Mouse (Mus musculus) forebrain, postnatal 0 days (tissue): ENCODE measurements around the gene Ptger1. TPM values are rescaled to one million over a fixed set of nuclear protein-coding genes. Genes with fewer than 3 reads are reported as not detected.

Source experiments
- ATAC-seq: fragments of 200-750 bp; cut with Nextera tagmentation; 2 replicates; pipeline ENCODE4 v1.8.0; 2017; ENCODE audit warnings: mild to moderate bottlenecking, moderate library complexity
- DNase-seq: peaks from one replicate; pipeline ENCODE4 v3.0.0-alpha.2; 2015
- H3K27ac ChIP-seq: fragments of 300-500 bp; sonication (generic); 2 replicates; pipeline ENCODE4 v1.5.1; 2014; ENCODE audit warnings: low read depth, mild to moderate bottlenecking, antibody characterized with exemption, low read length, moderate library complexity, mixed read lengths
- H3K27me3 ChIP-seq: fragments of 300-500 bp; sonication (generic); 2 replicates; pipeline ENCODE4 v1.6.1; 2014; ENCODE audit warnings: mild to moderate bottlenecking, low read length, mixed read lengths; ENCODE audit not compliant: insufficient read depth
- H3K36me3 ChIP-seq: fragments of 300-500 bp; sonication (generic); 2 replicates; pipeline ENCODE4 v1.6.1; 2014; ENCODE audit warnings: mild to moderate bottlenecking, moderate library complexity; ENCODE audit not compliant: insufficient read depth
- H3K4me1 ChIP-seq: fragments of 300-500 bp; sonication (generic); 2 replicates; pipeline ENCODE4 v1.6.1; 2014; ENCODE audit warnings: antibody characterized with exemption; ENCODE audit not compliant: insufficient read depth
- H3K4me2 ChIP-seq: fragments of 300-500 bp; sonication (generic); 2 replicates; pipeline ENCODE4 v1.6.1; 2014; ENCODE audit warnings: low read depth, mild to moderate bottlenecking, moderate library complexity
- H3K4me3 ChIP-seq: fragments of 300-500 bp; sonication (generic); 2 replicates; pipeline ENCODE4 v1.5.1; 2014; ENCODE audit warnings: low read depth, low read length, mixed read lengths
- H3K9ac ChIP-seq: fragments of 300-500 bp; sonication (generic); 2 replicates; pipeline ENCODE4 v1.6.1; 2014; ENCODE audit warnings: mild to moderate bottlenecking
- H3K9me3 ChIP-seq: fragments of 300-500 bp; sonication (generic); 2 replicates; pipeline ENCODE4 v1.6.1; 2016; ENCODE audit warnings: low read length
- CTCF ChIP-seq: sonication (generic); IDR thresholded peaks from 2 replicates; pipeline ENCODE4 v1.5.1; 2016; ENCODE audit warnings: antibody characterized with exemption, control low read depth, low read depth
- WGBS: fragments of 180-500 bp; shearing (Covaris S2); extraction: QIAGEN DNeasy Blood & Tissue Kit; methylation state at CpG from one replicate; pipeline ENCODE4 v1.1.7; 2014; 5-methylcytosine and 5-hydroxymethylcytosine counted together
- polyA plus RNA-seq: library from polyadenylated mRNA; unstranded; fragments of >200 nt; fragmentation: Nextera tagmentation; extraction: Ambion mirVana; gene quantifications from 2 replicates; pipeline ENCODE4 v1.2.1, GENCODE M21; 2015
- total RNA-seq: library from RNA; depleted of rRNA; stranded (reverse); fragments of >200 nt; gene quantifications from 2 replicates; pipeline ENCODE4 v1.2.3, GENCODE M21; 2014

Ptger1 gene
- total and polyA plus RNA-seq, 2 experiments from 2014 or later = 0.27 to 0.57 TPM

DNA sequence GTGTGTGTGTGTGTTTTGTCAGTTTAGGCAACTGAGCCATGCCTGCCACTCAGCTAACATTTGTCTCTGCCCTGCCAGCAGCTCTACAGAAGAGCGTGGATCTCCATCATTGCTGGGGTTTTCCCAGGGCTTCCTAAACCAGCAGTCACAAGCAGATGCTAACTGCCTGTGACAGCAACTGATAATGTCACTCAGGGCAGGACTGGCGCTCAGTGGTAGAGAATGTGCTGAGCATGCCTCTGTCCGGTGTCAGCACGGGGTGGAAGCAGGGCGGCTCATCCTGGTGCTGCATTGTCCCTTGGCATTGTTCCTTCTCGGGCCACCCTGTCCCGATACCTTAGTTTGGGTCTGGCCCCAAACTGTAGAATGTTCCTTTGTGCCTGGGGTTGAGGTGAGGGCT is 42.9 kb upstream of the Ptger1 start:
- no peaks in the 10 kb centered on the region for H3K36me3 ChIP-seq
- DNase-seq (no peak), ATAC-seq (no peak)
- no peak overlapping the region for H3K4me3 ChIP-seq
- H3K27me3 ChIP-seq = no peaks in the 10 kb centered on the region
- H3K4me2 ChIP-seq = no peak overlapping the region
- no peak overlapping the region for H3K9ac ChIP-seq
- WGBS = 88% methylated on average over 7 of the region's 7 CpGs
- H3K27ac ChIP-seq = no peak overlapping the region
- no peaks in the 10 kb centered on the region for H3K9me3 ChIP-seq
- H3K4me1 ChIP-seq = no peaks in the 10 kb centered on the region
- no peak for TF ChIP-seq CTCF

DNA sequence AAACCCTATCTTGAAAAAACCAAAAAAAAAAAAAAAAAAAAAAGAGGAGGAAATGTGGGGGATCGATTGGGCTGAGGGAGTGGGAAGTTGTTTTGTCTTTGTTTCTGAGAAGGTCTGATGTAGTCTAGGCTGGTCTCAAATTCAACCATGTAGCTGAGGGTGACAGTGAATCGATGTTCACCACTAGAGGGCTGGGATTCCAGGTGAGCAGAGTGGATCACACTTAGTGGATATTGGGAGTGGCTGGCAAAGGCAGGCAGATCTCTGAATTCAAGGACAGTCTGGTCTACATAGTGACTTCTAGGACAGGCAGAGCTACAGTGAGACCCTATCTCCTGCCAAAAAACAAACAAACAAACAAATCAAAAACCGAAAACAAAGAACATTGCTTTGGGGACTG is 41.7 kb upstream of the Ptger1 start:
- ATAC-seq (no peak), DNase-seq (peak; percentile 25)
- no peak overlapping the region for H3K4me3 ChIP-seq
- no peaks in the 10 kb centered on the region for H3K27me3 ChIP-seq
- H3K9ac ChIP-seq = no peak overlapping the region
- H3K9me3 ChIP-seq = no peaks in the 10 kb centered on the region
- no peak overlapping the region for H3K27ac ChIP-seq
- H3K4me2 ChIP-seq = no peak overlapping the region
- WGBS = 57% methylated on average over 3 of the region's 3 CpGs
- no peaks in the 10 kb centered on the region for H3K4me1 ChIP-seq
- peak; percentile 65 for TF ChIP-seq CTCF
- H3K36me3 ChIP-seq = no peaks in the 10 kb centered on the region

- Histone ChIP-seq H3K9me3 (no peaks in the 10 kb centered on the region), H3K27ac (no peak overlapping the region), H3K36me3 (no peaks in the 10 kb centered on the region), H3K4me2 (no peak overlapping the region), H3K4me3 (no peak overlapping the region), H3K9ac (no peak overlapping the region), H3K27me3 (no peaks in the 10 kb centered on the region), H3K4me1 (no peaks in the 10 kb centered on the region)
- TF ChIP-seq CTCF = no peak
- DNase-seq (no peak), ATAC-seq (no peak)
- WGBS = 85% methylated on average over 6 of the region's 6 CpGs
Measured at GRCm38 (mm10) chr8:83625676-83626299, 40.7 kb upstream of the Ptger1 start.

DNA sequence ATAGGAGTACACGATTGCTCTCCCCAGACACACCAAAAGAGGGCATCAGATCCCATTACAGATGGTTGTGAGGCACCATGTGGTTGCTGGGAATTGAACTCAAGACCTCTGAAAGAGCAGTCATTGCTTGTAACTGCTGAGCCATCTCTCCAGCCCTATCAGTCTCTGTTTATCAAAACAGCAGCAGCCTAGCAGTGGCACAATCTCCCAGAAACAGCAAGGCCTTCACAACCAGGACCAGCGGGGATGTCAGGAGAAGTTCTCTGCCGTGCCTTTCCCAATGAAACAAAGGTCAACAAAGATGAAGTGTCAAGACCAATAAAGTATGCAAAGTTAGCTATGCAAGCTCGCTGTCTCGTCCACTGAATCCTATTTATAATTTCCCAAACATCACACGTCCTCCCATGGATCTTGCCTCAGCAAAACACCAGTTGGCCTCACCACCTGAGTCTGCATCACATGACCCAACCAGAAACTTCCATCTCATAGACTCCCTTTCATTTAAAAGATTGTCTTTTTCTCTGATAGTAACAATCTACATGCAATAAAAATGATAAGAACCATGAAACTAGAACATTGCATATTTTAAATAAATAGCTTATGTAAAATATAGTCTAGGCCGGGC is 34.3 kb upstream of the Ptger1 start:
- Histone ChIP-seq H3K36me3 (no peaks in the 10 kb centered on the region), H3K4me1 (no peaks in the 10 kb centered on the region), H3K9ac (no peak overlapping the region), H3K4me3 (no peak overlapping the region), H3K9me3 (0 out of 2 replicates have a peak, but pooled peaks cover 6% of the 10 kb centered on the region), H3K27ac (no peak overlapping the region), H3K4me2 (no peak overlapping the region), H3K27me3 (no peaks in the 10 kb centered on the region)
- no peak for ATAC-seq
- no peak for DNase-seq
- TF ChIP-seq CTCF = no peak
- 87% methylated on average over 7 of the region's 7 CpGs for WGBS

DNA sequence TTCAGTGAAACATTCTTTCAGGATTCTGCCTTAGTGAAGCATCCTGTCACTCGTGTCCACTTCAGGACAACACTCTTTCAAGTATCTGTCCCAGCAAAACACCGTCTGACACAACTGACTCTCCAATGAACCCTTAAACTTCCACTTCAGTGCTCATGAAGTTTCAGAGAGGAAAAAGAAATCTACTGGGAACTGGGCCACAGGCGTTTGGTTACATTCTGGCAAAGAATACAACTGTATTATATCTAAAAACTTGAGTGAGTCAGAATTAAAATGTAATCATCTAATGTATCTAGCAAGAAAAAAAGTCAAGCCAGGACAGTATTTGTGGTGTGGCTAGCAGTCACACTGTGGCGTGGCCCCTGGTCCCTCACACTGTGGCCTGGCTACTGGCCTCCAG is 27.6 kb upstream of the Ptger1 start:
- H3K27ac ChIP-seq = no peak overlapping the region
- no peaks in the 10 kb centered on the region for H3K4me1 ChIP-seq
- 64% methylated on average over 4 of the region's 4 CpGs for WGBS
- H3K36me3 ChIP-seq = no peaks in the 10 kb centered on the region
- DNase-seq (no peak), ATAC-seq (no peak)
- H3K27me3 ChIP-seq = no peaks in the 10 kb centered on the region
- H3K4me2 ChIP-seq = no peak overlapping the region
- H3K9me3 ChIP-seq = 0 out of 2 replicates have a peak, but pooled peaks cover 6% of the 10 kb centered on the region
- H3K9ac ChIP-seq = no peak overlapping the region
- no peak overlapping the region for H3K4me3 ChIP-seq
- no peak for TF ChIP-seq CTCF

DNA sequence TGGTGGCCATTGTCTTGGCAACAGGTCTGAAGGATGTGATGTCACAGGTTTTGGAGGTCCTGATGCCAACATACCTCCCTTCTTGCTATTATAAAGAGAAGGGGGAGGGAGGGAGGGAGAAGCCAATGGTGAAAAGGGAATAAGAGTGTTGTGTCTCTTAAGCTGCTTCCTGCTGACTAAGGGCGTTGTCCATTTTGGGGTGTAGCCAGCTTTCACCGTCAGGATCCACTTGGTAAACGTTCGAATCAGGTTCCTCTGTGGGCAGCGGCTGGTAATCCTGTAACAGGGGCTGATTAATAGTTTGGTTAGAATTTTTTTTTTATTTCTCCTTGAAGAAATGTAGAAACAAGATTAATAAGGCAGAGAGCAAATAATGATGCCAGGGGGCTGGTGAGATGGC is 26.8 kb upstream of the Ptger1 start:
- no peak for ATAC-seq

GRCm38 (mm10) chr8:83647511-83647910 is 19.0 kb upstream of the Ptger1 start:
- H3K4me1 ChIP-seq = no peaks in the 10 kb centered on the region
- ATAC-seq (no peak), DNase-seq (no peak)
- no peaks in the 10 kb centered on the region for H3K36me3 ChIP-seq
- no peaks in the 10 kb centered on the region for H3K9me3 ChIP-seq
- H3K27ac ChIP-seq = no peak overlapping the region
- H3K4me2 ChIP-seq = no peak overlapping the region
- H3K9ac ChIP-seq = no peak overlapping the region
- TF ChIP-seq CTCF = no peak
- H3K4me3 ChIP-seq = no peak overlapping the region
- 96% methylated on average over 11 of the region's 11 CpGs for whole genome bisulfite sequencing
- no peaks in the 10 kb centered on the region for H3K27me3 ChIP-seq

More for the DNA sequence above, 26.8 kb upstream of the Ptger1 start:
- Histone ChIP-seq H3K9ac (no peak overlapping the region), H3K4me3 (no peak overlapping the region), H3K4me1 (no peaks in the 10 kb centered on the region), H3K27ac (no peak overlapping the region), H3K4me2 (no peak overlapping the region), H3K36me3 (no peaks in the 10 kb centered on the region), H3K27me3 (no peaks in the 10 kb centered on the region), H3K9me3 (0 out of 2 replicates have a peak, but pooled peaks cover 6% of the 10 kb centered on the region)
- TF ChIP-seq CTCF = no peak
- DNase-seq = no peak
- WGBS = 66% methylated on average over 5 of the region's 5 CpGs
